Mouse (Mus musculus) Patski (cell line): ENCODE measurements around the gene Zfp280d. TPM values are rescaled to one million over a fixed set of nuclear protein-coding genes. Genes with fewer than 3 reads are reported as not detected.

ENCODE experiments used
- ATAC-seq: fragments of 100-300 bp; one replicate; pipeline ENCODE4 v1.8.0; 2021
- CTCF ChIA-PET: fragments of 350-600 bp; sonication (Branson Sonifier 250); formaldehyde crosslinking; loops from one replicate; lab custom pipeline; 2022; ENCODE audit warnings: inconsistent platforms; lab: Charles Lee
- POLR2A ChIA-PET: fragments of 350-600 bp; sonication (Branson Sonifier 250); formaldehyde crosslinking; loops from one replicate; lab custom pipeline; 2022; ENCODE audit warnings: antibody characterized with exemption, inconsistent platforms; lab: Charles Lee
- DNase-seq: peaks from one replicate; pipeline ENCODE4 v3.0.0-alpha.2; 2011; ENCODE audit warnings: low read depth, low spot score
- H3K27me3 ChIP-seq: fragments of 371-371 bp; one replicate; pipeline ENCODE4 v1.5.1; 2021
- CTCF ChIP-seq: fragments of 100-300 bp; IDR thresholded peaks from one replicate; pipeline ENCODE4 v1.5.1; 2021
- in situ Hi-C: fragments of 300-500 bp; cut with MboI; formaldehyde crosslinking; loops from 3 replicates; pipeline ENCODE4 v1.11.1; 2018; ENCODE audit warnings: low pct_unique_long_range_greater_than_20kb, mixed read lengths
- polyA plus RNA-seq: library from polyadenylated mRNA; unstranded; gene quantifications from one replicate; pipeline ENCODE4 v1.2.3, GENCODE M21; 2021

Gene Zfp280d
- polyA plus RNA-seq, 1 experiment from 2014 or later: 22.9 TPM

DNA sequence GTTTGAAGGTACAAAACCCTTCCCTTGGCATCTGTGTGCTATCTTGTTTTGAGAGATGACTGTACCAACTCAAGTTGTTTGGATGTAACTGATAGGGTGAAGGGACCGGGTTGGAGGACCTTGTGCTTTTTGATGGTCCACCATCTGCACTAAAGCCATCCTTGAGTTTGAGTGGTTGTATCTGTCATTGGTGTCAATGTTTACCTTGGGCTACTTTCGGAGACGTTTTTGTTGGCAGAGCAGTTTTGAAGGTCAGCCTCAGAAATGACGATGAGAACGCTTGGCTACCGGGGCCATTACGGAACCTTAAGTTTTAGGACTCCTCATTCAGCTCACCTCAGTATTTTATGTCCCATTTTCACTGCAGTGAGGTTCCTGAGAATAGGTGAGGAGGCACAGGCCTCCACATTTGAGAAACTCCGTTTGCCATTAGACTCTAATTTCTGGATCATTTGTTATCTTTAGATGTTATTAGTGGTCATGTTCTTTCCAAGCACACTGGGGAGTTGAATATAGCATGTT lies 1.4 kb downstream of the Zfp280d start:
- POLR2A ChIA-PET: no interaction called here
- in situ Hi-C loops: no loop called here
- DNase-seq (no peak), ATAC-seq (no peak)
- CTCF ChIA-PET: interaction anchor here (1.2 kb wide), 1 partner anchor 14 kb away, joined by 3 read pairs; no protein-coding TSS in a partner anchor
- TF ChIP-seq CTCF: no peak
- H3K27me3 ChIP-seq: no peaks in the 10 kb centered on the region

DNA sequence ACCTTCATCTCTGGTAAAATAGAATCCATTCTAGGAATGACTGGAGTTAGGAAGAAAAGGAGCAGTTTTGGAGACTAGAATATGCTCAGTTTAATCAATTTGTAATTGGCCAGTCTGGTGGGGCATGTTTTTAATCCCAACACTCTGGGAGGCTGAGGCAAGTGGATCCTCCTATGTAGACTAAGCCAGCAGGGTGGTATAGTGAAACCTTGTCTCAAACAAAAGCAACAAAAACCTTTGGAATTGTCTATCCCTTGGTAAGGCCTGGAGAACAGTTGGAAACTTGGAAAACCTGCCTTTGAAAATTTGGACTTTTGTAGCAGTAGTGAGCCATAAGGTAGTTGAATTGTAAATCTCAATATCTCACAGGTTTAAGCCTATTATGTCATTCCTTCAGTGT lies 2.3 kb downstream of the Zfp280d start:
- no peak for ATAC-seq
- in situ Hi-C loops: no loop called here
- H3K27me3 ChIP-seq: no peaks in the 10 kb centered on the region
- DNase-seq: no peak
- TF ChIP-seq CTCF: no peak
- CTCF ChIA-PET: interaction anchor here (1.2 kb wide), 1 partner anchor 13 kb away, joined by 3 read pairs; no protein-coding TSS in a partner anchor
- POLR2A ChIA-PET: interaction anchor here (0.6 kb wide), 1 partner anchor 390 kb away, joined by 3 read pairs; no protein-coding TSS in a partner anchor

DNA sequence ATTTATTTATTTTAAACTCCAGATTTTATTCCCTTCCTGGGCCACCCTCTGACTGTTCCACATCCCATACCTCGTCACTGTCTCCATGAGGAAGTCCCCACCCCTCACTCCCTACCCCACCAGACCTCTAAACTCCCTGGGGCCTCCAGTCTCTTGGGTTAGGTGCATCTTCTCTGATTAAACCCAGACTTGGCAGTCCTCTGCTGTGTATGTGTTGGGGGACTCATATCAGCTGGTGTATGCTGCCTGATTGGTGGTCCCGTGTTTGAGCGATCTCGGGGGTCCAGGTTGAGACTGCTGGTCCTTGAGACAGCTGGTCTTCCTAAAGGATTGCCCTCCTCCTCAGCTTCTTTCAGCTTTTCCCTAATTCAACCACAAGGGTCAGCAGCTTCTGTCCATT lies 5.3 kb downstream of the Zfp280d start:
- DNase-seq (no peak), ATAC-seq (no peak)
- no peaks in the 10 kb centered on the region for H3K27me3 ChIP-seq
- POLR2A ChIA-PET: no interaction called here
- in situ Hi-C loops: no loop called here
- CTCF ChIA-PET: no interaction called here
- TF ChIP-seq CTCF: no peak

DNA sequence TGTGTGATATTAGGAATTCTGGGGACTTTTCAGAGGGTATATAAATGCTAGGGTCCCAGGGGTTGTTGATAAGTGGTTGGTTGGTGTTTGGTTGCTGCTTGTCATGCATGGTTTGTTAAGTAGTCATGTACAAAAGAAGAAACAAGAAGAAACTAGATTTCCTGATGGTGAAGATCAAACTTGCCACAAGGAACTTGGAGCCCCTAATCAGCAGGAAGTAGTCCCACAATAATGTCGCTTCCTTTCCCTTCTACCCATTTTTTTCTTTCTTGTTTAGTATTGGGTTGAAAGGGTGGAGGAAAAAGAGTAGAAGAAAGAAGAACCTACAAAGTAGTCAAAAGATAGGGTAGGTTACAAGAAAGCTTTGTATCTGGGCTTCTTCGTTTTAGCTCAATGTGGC lies 13.0 kb downstream of the Zfp280d start:
- in situ Hi-C loops: no loop called here
- H3K27me3 ChIP-seq: no peaks in the 10 kb centered on the region
- no peak for ATAC-seq
- ChIA-PET CTCF (interaction anchor here (1.3 to 1.4 kb wide), 2 partner anchors 28 to 99 kb away, joined by 3 read pairs; no protein-coding TSS in a partner anchor), POLR2A (no interaction called here)
- TF ChIP-seq CTCF: no peak
- no peak for DNase-seq

DNA sequence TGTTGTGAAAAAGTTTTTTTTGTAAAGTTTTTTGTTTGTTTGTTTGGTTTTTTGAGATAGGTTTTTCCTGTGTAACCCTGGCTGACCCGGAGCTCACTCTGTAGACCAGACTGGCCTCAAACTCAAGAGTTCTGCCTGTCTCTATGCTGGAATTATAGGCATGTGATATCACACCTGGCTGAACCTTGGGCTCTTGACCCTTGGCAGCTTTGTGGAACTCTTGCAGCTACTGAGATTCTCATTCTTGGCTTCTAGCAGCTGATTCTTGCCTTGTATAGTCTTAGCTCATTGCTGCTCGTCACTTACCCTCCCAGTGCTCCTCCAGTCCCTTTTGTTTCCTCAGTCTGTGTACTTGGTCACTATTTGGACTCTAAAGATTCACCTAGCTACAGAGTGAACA lies 13.6 kb downstream of the Zfp280d start:
- DNase-seq (no peak), ATAC-seq (no peak)
- POLR2A ChIA-PET: no interaction called here
- no peak for TF ChIP-seq CTCF
- CTCF ChIA-PET: interaction anchor here (1.3 to 1.4 kb wide), 2 partner anchors 29 to 99 kb away, joined by 3 read pairs; no protein-coding TSS in a partner anchor
- no peaks in the 10 kb centered on the region for H3K27me3 ChIP-seq
- in situ Hi-C loops: no loop called here

DNA sequence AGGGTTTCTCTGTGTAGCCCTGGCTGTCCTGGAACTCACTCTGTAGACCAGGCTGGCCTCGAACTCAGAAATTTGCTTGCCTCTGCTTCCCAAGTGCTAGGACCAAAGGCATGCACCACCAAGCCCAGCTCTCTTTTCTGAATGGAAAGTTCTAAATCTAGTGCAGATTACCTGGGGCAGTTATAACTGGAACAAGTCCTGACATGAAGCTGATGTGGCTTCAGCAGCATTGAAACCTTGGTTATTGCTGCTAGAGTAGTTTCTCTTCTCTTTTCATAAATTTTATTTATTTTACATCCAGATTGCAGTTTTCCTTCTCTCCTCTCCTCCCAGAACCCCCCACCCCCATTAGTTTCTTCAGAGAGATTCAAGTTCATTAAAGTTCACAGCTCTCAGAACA lies 14.4 kb downstream of the Zfp280d start:
- POLR2A ChIA-PET: interaction anchor here (0.6 kb wide), 1 partner anchor 27 kb away, joined by 3 read pairs; no protein-coding TSS in a partner anchor
- in situ Hi-C loops: no loop called here
- DNase-seq (no peak), ATAC-seq (no peak)
- CTCF ChIA-PET: no interaction called here
- no peaks in the 10 kb centered on the region for H3K27me3 ChIP-seq
- TF ChIP-seq CTCF: no peak

DNA sequence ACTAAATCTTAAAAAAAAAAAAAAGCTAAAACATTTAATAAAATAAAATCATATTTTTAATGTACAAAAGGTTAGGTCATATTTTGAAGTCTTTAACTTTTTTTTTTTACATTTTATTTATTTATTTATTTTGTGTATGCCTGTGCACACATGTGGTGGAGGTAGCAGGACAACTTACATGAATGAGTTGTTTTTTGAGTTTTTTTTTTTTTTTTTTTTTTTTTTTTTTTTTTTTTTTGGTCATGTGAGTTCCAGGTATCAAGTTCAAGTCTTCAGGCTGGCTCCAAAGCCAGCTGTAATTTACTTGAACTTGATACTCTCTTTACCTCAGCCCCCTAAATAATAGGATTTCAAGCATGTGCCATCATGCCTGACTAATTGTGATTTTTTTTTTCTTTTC lies 19.4 kb downstream of the Zfp280d start:
- no peak for DNase-seq
- in situ Hi-C loops: no loop called here
- TF ChIP-seq CTCF: no peak
- H3K27me3 ChIP-seq: no peaks in the 10 kb centered on the region
- no peak for ATAC-seq
- ChIA-PET POLR2A (no interaction called here), CTCF (interaction anchor here (0.9 kb wide), 1 partner anchor 15 kb away, joined by 3 read pairs; no protein-coding TSS in a partner anchor)

DNA sequence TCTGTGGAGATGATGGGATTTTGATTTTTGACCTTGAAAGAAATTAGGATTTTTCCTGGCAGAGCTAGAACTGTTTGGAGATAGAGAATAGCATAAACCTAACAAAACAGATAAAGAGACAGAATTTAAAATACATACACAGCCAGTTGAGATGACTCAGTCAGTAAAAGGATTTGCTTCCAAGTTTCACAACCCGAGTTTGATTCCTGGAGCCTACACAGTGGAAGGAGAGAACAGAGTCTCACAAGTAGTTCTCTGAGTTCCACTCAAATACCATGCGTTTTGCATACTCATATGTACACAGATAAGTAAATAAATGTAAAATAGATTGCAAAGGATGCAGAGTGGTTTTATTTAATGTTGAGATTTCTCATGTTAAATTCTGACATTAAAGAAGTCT lies 35.1 kb downstream of the Zfp280d start:
- ATAC-seq (no peak), DNase-seq (no peak)
- in situ Hi-C loops: no loop called here
- ChIA-PET POLR2A (no interaction called here), CTCF (no interaction called here)
- TF ChIP-seq CTCF: no peak
- no peaks in the 10 kb centered on the region for H3K27me3 ChIP-seq

DNA sequence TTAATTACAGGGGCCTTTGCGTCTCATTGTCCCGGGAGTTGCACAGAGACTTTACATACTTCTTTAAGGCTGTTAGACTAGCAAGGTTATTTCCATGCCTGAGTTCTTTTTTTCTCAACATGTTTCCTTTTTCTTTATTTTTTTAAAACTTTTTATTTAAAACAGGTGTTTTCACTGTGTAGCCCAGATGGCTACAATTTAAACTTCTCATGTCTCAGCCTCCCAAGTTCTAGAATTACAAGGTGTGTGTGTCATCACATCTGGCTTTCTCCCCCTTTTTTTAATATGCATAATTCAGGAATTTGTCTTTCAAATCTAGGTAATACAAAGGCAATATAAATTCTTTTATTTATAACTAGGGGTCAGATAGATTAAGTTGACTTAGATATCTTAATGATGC lies 58.6 kb downstream of the Zfp280d start:
- in situ Hi-C loops: no loop called here
- ChIA-PET POLR2A (no interaction called here), CTCF (no interaction called here)
- no peaks in the 10 kb centered on the region for H3K27me3 ChIP-seq
- no peak for DNase-seq
- TF ChIP-seq CTCF: no peak
- no peak for ATAC-seq

DNA sequence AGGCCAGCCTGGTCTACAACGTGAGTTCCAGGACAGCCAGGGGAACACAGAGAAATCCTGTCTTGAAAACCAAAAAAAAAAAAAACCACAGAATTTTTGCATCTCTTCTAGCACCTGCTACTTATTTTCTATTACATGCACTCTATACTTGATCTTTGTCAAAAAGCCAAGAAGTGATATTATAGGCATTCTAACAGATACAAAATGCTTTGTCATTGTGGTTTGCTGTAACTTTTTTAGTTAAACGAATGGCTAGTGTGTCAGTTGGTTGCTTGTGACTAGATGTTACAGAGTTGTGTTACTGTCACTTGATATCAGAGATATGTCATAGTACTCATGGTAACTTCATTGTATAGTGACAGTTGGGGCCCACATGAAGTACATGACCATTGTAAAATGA lies 61.4 kb downstream of the Zfp280d start:
- no peaks in the 10 kb centered on the region for H3K27me3 ChIP-seq
- POLR2A ChIA-PET: no interaction called here
- ATAC-seq (no peak), DNase-seq (no peak)
- in situ Hi-C loops: no loop called here
- CTCF ChIA-PET: no interaction called here
- TF ChIP-seq CTCF: no peak

DNA sequence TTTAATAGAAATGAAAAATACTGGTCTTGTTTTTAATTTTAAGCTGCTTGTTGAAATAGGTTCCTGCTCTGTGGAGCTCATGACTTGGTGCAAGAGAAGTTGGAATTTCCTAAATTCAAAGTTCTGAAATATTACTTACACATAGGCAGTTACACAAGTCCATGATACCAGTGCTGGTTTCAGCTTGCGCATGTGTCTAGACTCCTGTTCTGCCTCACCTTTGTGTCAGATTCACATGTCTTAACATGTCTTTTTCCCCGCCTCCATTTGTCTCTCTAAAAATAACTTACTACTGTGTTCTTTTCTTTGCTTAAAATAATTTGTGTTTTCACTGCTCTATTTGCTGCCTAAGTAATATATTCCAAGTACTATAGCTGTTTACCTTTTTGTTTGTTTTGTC lies 64.5 kb downstream of the Zfp280d start:
- ATAC-seq (no peak), DNase-seq (no peak)
- no peak for TF ChIP-seq CTCF
- ChIA-PET CTCF (no interaction called here), POLR2A (no interaction called here)
- no peaks in the 10 kb centered on the region for H3K27me3 ChIP-seq
- in situ Hi-C loops: no loop called here
